ENCODE assay signal across 13 mouse cellular contexts in the genomic region with DNA sequence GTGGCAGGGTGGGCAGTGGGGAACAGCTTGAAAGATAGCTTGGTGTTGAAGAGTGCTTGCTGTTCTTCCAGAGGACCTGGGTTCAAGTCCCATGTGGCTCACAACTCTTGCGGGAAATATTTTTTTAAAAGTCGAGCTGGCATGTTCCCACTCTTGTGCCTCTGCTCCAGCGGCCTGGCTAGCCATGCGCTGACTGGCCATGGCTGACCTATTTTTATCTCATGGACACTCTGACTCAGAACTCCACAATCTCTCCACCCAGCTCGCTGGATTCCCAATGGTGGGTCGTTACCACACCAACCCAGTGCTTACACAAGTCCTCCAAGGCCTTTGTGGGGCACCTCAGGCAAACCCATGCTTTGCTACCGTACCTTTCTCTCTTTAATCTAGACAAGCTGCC. TPM values are rescaled to one million over a fixed set of nuclear protein-coding genes. Genes with fewer than 3 reads are reported as not detected.
A peak's percentile ranks its signal among the peaks of the same experiment; 100 is the strongest.
DNase-seq lines count a peak whose midpoint lies in the region; ATAC-seq and TF ChIP-seq lines count a peak whose summit lies in the region.
"Had no signal": no experiment of that assay in that cellular context is flagged by ENCODE, and none has a peak within 500 bp of the region (broad histone marks: within the 10 kb centered on the region; RNA-seq: fewer than 3 reads in every experiment).

No protein-coding gene starts in this region.

- intact Hi-C loops in left cerebral cortex, postnatal 14 days (cut with DNase I): no loop called here

- H3K27ac ChIP-seq in heart, embryonic 12.5 days (ENCODE audit: poor library complexity, severe bottlenecking): no peak overlapping the region
- peak overlapping the region; percentile 35; the same call in 1 of the 2 replicates for H3K27ac ChIP-seq in stomach, postnatal 0 days (replicated peaks)
- H3K27ac ChIP-seq: intestine, embryonic 15.5 days had no signal

- H3K27me3 ChIP-seq in heart, embryonic 12.5 days (replicated peaks): no peaks in the 10 kb centered on the region
- no peaks in the 10 kb centered on the region for H3K27me3 ChIP-seq in stomach, postnatal 0 days (ENCODE audit: control insufficient read depth, insufficient read depth, low read length)
- H3K27me3 ChIP-seq: intestine, embryonic 15.5 days had no signal

- ATAC-seq in heart, embryonic 12.5 days (ENCODE audit: insufficient number of reproducible peaks, low FRiP score): peak; percentile 57; the same call in 1 of the 2 replicates
- ATAC-seq in stomach, postnatal 0 days (ENCODE audit: low FRiP score, low TSS enrichment): peak; percentile 69; the same call in 1 of the 2 replicates
- ATAC-seq: intestine, embryonic 15.5 days had no signal

- DNase-seq in ovary, postnatal 36 days (ENCODE audit: low spot score): peak; percentile 17
- DNase-seq in ovary, postnatal 10 days (ENCODE audit: low spot score): no peak
- peak; percentile 73 to 80 for DNase-seq in adrenal gland, postnatal 36 days
- DNase-seq in stomach, postnatal 0 days (ENCODE audit: low spot score): peak; percentile 25
- no peak for DNase-seq in natural killer cell, adult 2 months (ENCODE audit: low spot score in 2 of 2)
- DNase-seq in kidney, adult 18-20 months: no peak
- no peak for DNase-seq in left cerebral cortex, postnatal 14 days (ENCODE audit: low spot score in 2 of 2)
- DNase-seq: embryo, embryonic 11 days; kidney, postnatal 4 days; midbrain, embryonic 14.5 days; thymus, postnatal 14 days had no signal

- no peak for TF ChIP-seq CTCF in stomach, postnatal 0 days (IDR thresholded peaks at IDR 0.05; ENCODE audit: low read depth)

- H3K4me1 ChIP-seq in heart, embryonic 12.5 days (replicated peaks): peaks cover 24% of the 10 kb centered on the region
- H3K4me1 ChIP-seq in stomach, postnatal 0 days (replicated peaks; ENCODE audit: control insufficient read depth, insufficient read depth): no peaks in the 10 kb centered on the region
- H3K4me1 ChIP-seq: intestine, embryonic 15.5 days had no signal

- H3K4me2 ChIP-seq in heart, embryonic 12.5 days: no peak overlapping the region
- no peak overlapping the region for H3K4me2 ChIP-seq in stomach, postnatal 0 days (replicated peaks; ENCODE audit: low read depth)
- H3K4me2 ChIP-seq: intestine, embryonic 15.5 days had no signal

- TF ChIP-seq EP300 in stomach, postnatal 0 days (optimal IDR thresholded peaks at IDR 0.05): no peak

- no peak overlapping the region for H3K4me3 ChIP-seq in heart, embryonic 12.5 days
- no peak overlapping the region for H3K4me3 ChIP-seq in stomach, postnatal 0 days (ENCODE audit: low read depth, low read length)
- H3K4me3 ChIP-seq: intestine, embryonic 15.5 days had no signal

- 35% methylated on average over 7 of the region's 7 CpGs for WGBS in heart, embryonic 12.5 days
- WGBS in stomach, postnatal 0 days: 76% methylated on average over 7 of the region's 7 CpGs

- no peaks in the 10 kb centered on the region for H3K36me3 ChIP-seq in heart, embryonic 12.5 days
- H3K36me3 ChIP-seq in stomach, postnatal 0 days (ENCODE audit: control insufficient read depth, insufficient read depth, low read length): no peaks in the 10 kb centered on the region
- H3K36me3 ChIP-seq: intestine, embryonic 15.5 days had no signal

- H3K9me3 ChIP-seq in heart, embryonic 12.5 days (replicated peaks): no peaks in the 10 kb centered on the region
- H3K9me3 ChIP-seq in stomach, postnatal 0 days (ENCODE audit: control insufficient read depth, low read length): no peaks in the 10 kb centered on the region
- H3K9me3 ChIP-seq: intestine, embryonic 15.5 days had no signal

- H3K9ac ChIP-seq in heart, embryonic 12.5 days: no peak overlapping the region
- H3K9ac ChIP-seq in stomach, postnatal 0 days (ENCODE audit: low read length): no peak overlapping the region
- H3K9ac ChIP-seq: intestine, embryonic 15.5 days had no signal

RNA-seq across cellular contexts. Expression of a gene that starts 42.1 kb away (rescaled TPM):
- 10 to 100 TPM; 24.3 to 36.9 TPM for total RNA-seq in adrenal gland, postnatal 36 days (2021)
- 55.1 and 55.3 TPM in 2 replicates for polyA plus RNA-seq in heart, embryonic 12.5 days (2016; fragmentation: Nextera tagmentation; extraction: Ambion mirVana)
- 85.2 and 94.2 TPM in 2 replicates for polyA plus RNA-seq in stomach, postnatal 0 days (2015; fragmentation: Nextera tagmentation; extraction: Ambion mirVana)
- 100 to 1,000 TPM in 1 of 2 experiments, 10 to 100 TPM in 1; 95.2 to 103 TPM for total RNA-seq in left cerebral cortex, postnatal 14 days (2021)

Comparison
In these comparisons a context has a peak if more than half of its experiments do, and no peak if none do; other contexts are left out.
1. DNase-seq: peak in ovary, postnatal 36 days (single experiment), adrenal gland, postnatal 36 days (2 of 2) and stomach, postnatal 0 days (single experiment); none in ovary, postnatal 10 days (single experiment), natural killer cell, adult 2 months (0 of 2), kidney, adult 18-20 months (single experiment) and left cerebral cortex, postnatal 14 days (0 of 2).